Mouse (Mus musculus) brain, embryonic 14.5 days (tissue): Measurements from ENCODE around the gene Slc38a3.

ENCODE experiments used
- CTCF ChIP-seq: fragments of 200-500 bp; IDR thresholded peaks from 2 replicates; pipeline ENCODE4 v1.5.1; 2012; ENCODE audit warnings: inconsistent platforms, mild to moderate bottlenecking, moderate library complexity, borderline replicate concordance; ENCODE audit not compliant: insufficient read depth, insufficient read length; ENCODE audit errors: extremely low read depth
- POLR2A ChIP-seq: fragments of 200-500 bp; IDR thresholded peaks from 2 replicates; pipeline ENCODE4 v1.6.1; 2012; ENCODE audit warnings: mild to moderate bottlenecking, inconsistent platforms, borderline replicate concordance; ENCODE audit not compliant: poor library complexity, insufficient read depth, insufficient read length, severe bottlenecking; ENCODE audit errors: extremely low read depth

- TF ChIP-seq CTCF (no peak), POLR2A (no peak)
Observed at GRCm38 (mm10) chr9:107666751-107667205, 2.6 kb downstream of the Slc38a3 start.
